Mouse (Mus musculus): ENCODE measurements around the gene Chrnb2. TPM values are rescaled to one million over a fixed set of nuclear protein-coding genes. Genes with fewer than 3 reads are reported as not detected.

Gene Chrnb2
- total and polyA plus RNA-seq, 3 experiments, result 0.14 to 0.35 (median 0.16) TPM

GRCm38 (mm10) chr3:89732091-89732490 is 32.3 kb downstream of the Chrnb2 start:
- intact Hi-C loops (cut with DNase I), result no loop called here
- Histone ChIP-seq H3K4me3 (no peak overlapping the region), H3K9ac (ENCODE audit: low read depth, low read length) (no peak overlapping the region), H3K27me3 (ENCODE audit: control insufficient read depth, insufficient read depth, low read length) (no peaks in the 10 kb centered on the region), H3K79me2 (replicated peaks; ENCODE audit: control insufficient read depth, insufficient read depth, low read length) (peaks cover 3% of the 10 kb centered on the region; the same call in 1 of the 2 replicates), H3K4me1 (ENCODE audit: control insufficient read depth, insufficient read depth, low read length) (peaks cover 5% of the 10 kb centered on the region), H3K27ac (no peak overlapping the region), H3K36me3 (ENCODE audit: control insufficient read depth, insufficient read depth, low read length) (no peaks in the 10 kb centered on the region)
- no peak for DNase-seq
- WGBS, result 47% methylated on average over 4 of the region's 4 CpGs
- no peak for TF ChIP-seq CTCF (IDR thresholded peaks at IDR 0.05)
- TF ChIP-seq POLR2A (IDR thresholded peaks at IDR 0.05; ENCODE audit: insufficient read depth, low read depth, low read length), result no peak
- TF ChIP-seq EP300 (IDR thresholded peaks at IDR 0.05; ENCODE audit: insufficient read depth, low read depth, low read length), result no peak

- H3K79me2 ChIP-seq (replicated peaks; ENCODE audit: control insufficient read depth, insufficient read depth, low read length), result peaks cover 3% of the 10 kb centered on the region; the same call in 1 of the 2 replicates
- H3K4me3 ChIP-seq, result peak overlapping the region; percentile 73
- peak overlapping the region; percentile 76 for H3K9ac ChIP-seq (ENCODE audit: low read depth, low read length)
- H3K27ac ChIP-seq, result peak overlapping the region; percentile 86
- TF ChIP-seq CTCF (IDR thresholded peaks at IDR 0.05), result peak; percentile 78
- TF ChIP-seq POLR2A (IDR thresholded peaks at IDR 0.05; ENCODE audit: insufficient read depth, low read depth, low read length), result peak; percentile 89
- TF ChIP-seq EP300 (IDR thresholded peaks at IDR 0.05; ENCODE audit: insufficient read depth, low read depth, low read length), result peak; percentile 53; the same call in 1 of the 2 replicates
- H3K36me3 ChIP-seq (ENCODE audit: control insufficient read depth, insufficient read depth, low read length), result no peaks in the 10 kb centered on the region
- under 1% methylated on average over 32 of the region's 32 CpGs for WGBS
- DNase-seq, result peak; percentile 88 to 93
- no peaks in the 10 kb centered on the region for H3K27me3 ChIP-seq (ENCODE audit: control insufficient read depth, insufficient read depth, low read length)
- intact Hi-C loops (cut with DNase I), result loop anchor here (1.0 to 2.0 kb wide), 3 partner anchors 34 to 128 kb away; partner anchors contain the start of gene Chrnb2
- H3K4me1 ChIP-seq (ENCODE audit: control insufficient read depth, insufficient read depth, low read length), result peaks cover 5% of the 10 kb centered on the region
Observed at GRCm38 (mm10) chr3:89730350-89731331, 33.8 kb downstream of the Chrnb2 start.

GRCm38 (mm10) chr3:89728848-89729247 is 35.6 kb downstream of the Chrnb2 start:
- peaks cover 5% of the 10 kb centered on the region for H3K4me1 ChIP-seq (ENCODE audit: control insufficient read depth, insufficient read depth, low read length)
- peak; percentile 37 for TF ChIP-seq CTCF (IDR thresholded peaks at IDR 0.05)
- no peak for TF ChIP-seq EP300 (IDR thresholded peaks at IDR 0.05; ENCODE audit: insufficient read depth, low read depth, low read length)
- TF ChIP-seq POLR2A (IDR thresholded peaks at IDR 0.05; ENCODE audit: insufficient read depth, low read depth, low read length), result no peak
- no peak overlapping the region for H3K9ac ChIP-seq (ENCODE audit: low read depth, low read length)
- WGBS, result 85% methylated on average over 2 of the region's 2 CpGs
- H3K79me2 ChIP-seq (replicated peaks; ENCODE audit: control insufficient read depth, insufficient read depth, low read length), result peaks cover 3% of the 10 kb centered on the region; the same call in 1 of the 2 replicates
- DNase-seq, result no peak
- H3K27me3 ChIP-seq (ENCODE audit: control insufficient read depth, insufficient read depth, low read length), result no peaks in the 10 kb centered on the region
- no peak overlapping the region for H3K27ac ChIP-seq
- H3K36me3 ChIP-seq (ENCODE audit: control insufficient read depth, insufficient read depth, low read length), result no peaks in the 10 kb centered on the region
- H3K4me3 ChIP-seq, result no peak overlapping the region
- intact Hi-C loops (cut with DNase I), result loop anchor here (5.0 kb wide), 1 partner anchor 272 kb away; no protein-coding TSS in a partner anchor

GRCm38 (mm10) chr3:89727028-89727427 is 37.4 kb downstream of the Chrnb2 start:
- no peaks in the 10 kb centered on the region for H3K79me2 ChIP-seq (replicated peaks; ENCODE audit: control insufficient read depth, insufficient read depth, low read length)
- intact Hi-C loops (cut with DNase I), result loop anchor here (5.0 kb wide), 1 partner anchor 270 kb away; no protein-coding TSS in a partner anchor
- H3K4me1 ChIP-seq (ENCODE audit: control insufficient read depth, insufficient read depth, low read length), result peaks cover 3% of the 10 kb centered on the region
- H3K36me3 ChIP-seq (ENCODE audit: control insufficient read depth, insufficient read depth, low read length), result no peaks in the 10 kb centered on the region
- peak; percentile 39 to 41 for DNase-seq
- H3K4me3 ChIP-seq, result no peak overlapping the region
- no peak overlapping the region for H3K9ac ChIP-seq (ENCODE audit: low read depth, low read length)
- no peaks in the 10 kb centered on the region for H3K27me3 ChIP-seq (ENCODE audit: control insufficient read depth, insufficient read depth, low read length)
- TF ChIP-seq POLR2A (IDR thresholded peaks at IDR 0.05; ENCODE audit: insufficient read depth, low read depth, low read length), result no peak
- TF ChIP-seq CTCF (IDR thresholded peaks at IDR 0.05), result peak; percentile 69
- WGBS, result 14% methylated on average over 4 of the region's 4 CpGs
- no peak overlapping the region for H3K27ac ChIP-seq

GRCm38 (mm10) chr3:89723400-89724084 is 40.9 kb downstream of the Chrnb2 start:
- DNase-seq, result no peak
- Histone ChIP-seq H3K4me3 (no peak overlapping the region), H3K27me3 (ENCODE audit: control insufficient read depth, insufficient read depth, low read length) (no peaks in the 10 kb centered on the region), H3K9ac (ENCODE audit: low read depth, low read length) (no peak overlapping the region), H3K4me1 (ENCODE audit: control insufficient read depth, insufficient read depth, low read length) (no peaks in the 10 kb centered on the region; the same call in 1 of the 2 replicates), H3K36me3 (ENCODE audit: control insufficient read depth, insufficient read depth, low read length) (no peaks in the 10 kb centered on the region), H3K27ac (no peak overlapping the region), H3K79me2 (replicated peaks; ENCODE audit: control insufficient read depth, insufficient read depth, low read length) (no peaks in the 10 kb centered on the region)
- TF ChIP-seq POLR2A (IDR thresholded peaks at IDR 0.05; ENCODE audit: insufficient read depth, low read depth, low read length) (no peak), EP300 (IDR thresholded peaks at IDR 0.05; ENCODE audit: insufficient read depth, low read depth, low read length) (no peak), CTCF (IDR thresholded peaks at IDR 0.05) (no peak)
- 64% methylated on average over 7 of the region's 7 CpGs for WGBS
- intact Hi-C loops (cut with DNase I), result no loop called here

Measured in heart, adult 2 months (tissue).